Mouse (Mus musculus): ENCODE measurements around the gene Pcnp.
A peak's percentile ranks its signal among the peaks of the same experiment; 100 is the strongest.
"Not testable (repeated sequence)": the region's sequence is repeated elsewhere in the genome, so short reads cannot be mapped to it uniquely, and the experiment has no call there.

The Pcnp gene

GRCm38 (mm10) chr16:56029661-56030082 lies at the start of gene Pcnp:
Gene Pcnp (minus strand): TSS chr16:56029739.
- DNase-seq = peak; percentile 97

GRCm38 (mm10) chr16:56076121-56076869 lies 46.8 kb upstream of the Pcnp start:
- DNase-seq = peak; percentile 51

- peak; percentile 90 for DNase-seq
Measured at GRCm38 (mm10) chr16:56075222-56076111, 45.9 kb upstream of the Pcnp start.

GRCm38 (mm10) chr16:56074565-56074964 lies 45.0 kb upstream of the Pcnp start:
- DNase-seq = no peak

GRCm38 (mm10) chr16:56074122-56074521 lies 44.6 kb upstream of the Pcnp start:
- DNase-seq = peak; percentile 33

- DNase-seq = not testable (repeated sequence)
Measured at GRCm38 (mm10) chr16:56073150-56073549, 43.6 kb upstream of the Pcnp start.

GRCm38 (mm10) chr16:56072533-56072932 lies 43.0 kb upstream of the Pcnp start:
- no peak for DNase-seq

GRCm38 (mm10) chr16:56071317-56072232 lies 42.0 kb upstream of the Pcnp start:
- DNase-seq = no peak

GRCm38 (mm10) chr16:56068523-56069070 lies 39.1 kb upstream of the Pcnp start:
- DNase-seq = no peak

- DNase-seq = no peak
Measured at GRCm38 (mm10) chr16:56066113-56066512, 36.6 kb upstream of the Pcnp start.

- peak; percentile 80 for DNase-seq
Measured at GRCm38 (mm10) chr16:56064334-56064990, 34.9 kb upstream of the Pcnp start.

GRCm38 (mm10) chr16:56062981-56063380 lies 33.4 kb upstream of the Pcnp start:
- no peak for DNase-seq

GRCm38 (mm10) chr16:56061995-56062594 lies 32.6 kb upstream of the Pcnp start:
- DNase-seq = no peak

GRCm38 (mm10) chr16:56058151-56058550 lies 28.6 kb upstream of the Pcnp start:
- no peak for DNase-seq

GRCm38 (mm10) chr16:56056944-56057590 lies 27.5 kb upstream of the Pcnp start:
- DNase-seq = no peak

GRCm38 (mm10) chr16:56055911-56056310 lies 26.4 kb upstream of the Pcnp start:
- no peak for DNase-seq

GRCm38 (mm10) chr16:56048038-56048437 lies 18.5 kb upstream of the Pcnp start, which contains the start of gene Senp7:
Gene Senp7 (plus strand): TSS chr16:56048338.
- DNase-seq = not testable (repeated sequence)

GRCm38 (mm10) chr16:56038090-56038489 lies 8.6 kb upstream of the Pcnp start:
- DNase-seq = no peak

- peak; percentile 90 for DNase-seq
Measured at GRCm38 (mm10) chr16:56037138-56038010, 7.8 kb upstream of the Pcnp start, which contains the start of gene Trmt10c. Gene Trmt10c (minus strand): TSS chr16:56037819.

GRCm38 (mm10) chr16:56036501-56036900 lies 7.0 kb upstream of the Pcnp start:
- DNase-seq = no peak
